Comparison of ENCODE assay signal across 9 mouse cellular contexts in the genomic region with DNA sequence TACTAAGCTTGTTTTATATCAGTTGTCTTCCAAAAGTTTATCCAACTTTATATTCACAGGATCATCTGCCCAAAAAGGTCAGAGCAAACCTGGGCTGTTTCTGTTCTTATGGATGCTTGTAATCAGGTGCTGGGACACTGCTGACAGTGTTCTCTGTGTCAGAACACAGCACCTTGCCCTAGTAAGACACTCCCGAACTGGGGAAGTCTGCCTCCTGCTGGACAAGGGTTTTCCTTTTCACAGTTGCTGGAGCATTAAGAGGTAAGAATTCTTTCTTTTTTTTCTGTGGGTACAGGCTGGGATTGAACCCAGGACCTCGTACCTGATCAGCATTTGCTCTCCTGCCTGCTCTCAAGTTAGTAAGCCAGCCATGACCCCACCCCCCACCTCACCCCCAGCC.
DNase-seq lines count a peak whose midpoint lies in the region; ATAC-seq and TF ChIP-seq lines count a peak whose summit lies in the region.
"Had no signal": no experiment of that assay in that cellular context is flagged by ENCODE, and none has a peak within 500 bp of the region (broad histone marks: within the 10 kb centered on the region; RNA-seq: fewer than 3 reads in every experiment).

No protein-coding gene starts in this region.

- intact Hi-C loops in left cerebral cortex, adult 2 months (cut with DNase I) = no loop called here
- intact Hi-C loops in left cerebral cortex, postnatal 14 days (cut with DNase I) = no loop called here
- intact Hi-C loops in left cerebral cortex, postnatal 10 days (cut with DNase I) = no loop called here

- peaks cover 36% of the 10 kb centered on the region for H3K36me3 ChIP-seq in heart, postnatal 0 days (replicated peaks; ENCODE audit: control insufficient read depth, insufficient read depth, low read length)
- peaks cover 21% of the 10 kb centered on the region for H3K36me3 ChIP-seq in limb, embryonic 10.5 days

- no peak overlapping the region for H3K4me3 ChIP-seq in left cerebral cortex, adult 2 months
- no peak overlapping the region for H3K4me3 ChIP-seq in heart, postnatal 0 days (ENCODE audit: low read depth, low read length)
- H3K4me3 ChIP-seq in limb, embryonic 10.5 days = no peak overlapping the region
- H3K4me3 ChIP-seq: limb, embryonic 12.5 days had no signal

- no peak for ATAC-seq in heart, postnatal 0 days (ENCODE audit: insufficient read depth, low read depth)

- 68% methylated on average over 2 of the region's 2 CpGs for WGBS in heart, postnatal 0 days
- WGBS in limb, embryonic 10.5 days = 69% methylated on average over 2 of the region's 2 CpGs

- no peak overlapping the region for H3K9ac ChIP-seq in heart, postnatal 0 days (replicated peaks; ENCODE audit: low read depth, low read length)
- H3K9ac ChIP-seq: limb, embryonic 12.5 days had no signal

- peak; percentile 21 to 44 for DNase-seq in cerebellum, adult 18-20 months
- no peak for DNase-seq in cerebellum, adult 8-10 months
- no peak for DNase-seq in left cerebral cortex, adult 2 months (ENCODE audit: extremely low spot score in 1 of 2, low spot score in 2 of 2)
- DNase-seq in left cerebral cortex, postnatal 14 days (ENCODE audit: low spot score in 2 of 2) = no peak
- DNase-seq in heart, postnatal 0 days (ENCODE audit: low spot score) = no peak
- DNase-seq in spleen, postnatal 10 days (ENCODE audit: low spot score in 2 of 2) = peak; percentile 76 to 87
- DNase-seq in limb, embryonic 10.5 days (ENCODE audit: low spot score) = no peak
- DNase-seq in left cerebral cortex, postnatal 10 days (ENCODE audit: extremely low spot score in 1 of 2, low spot score in 2 of 2) = no peak

- no peak overlapping the region for H3K4me2 ChIP-seq in heart, postnatal 0 days (ENCODE audit: low read depth, low read length)
- H3K4me2 ChIP-seq: limb, embryonic 12.5 days had no signal

- H3K4me1 ChIP-seq in heart, postnatal 0 days (ENCODE audit: control insufficient read depth, insufficient read depth) = peaks cover 14% of the 10 kb centered on the region; the same call in 1 of the 2 replicates
- H3K4me1 ChIP-seq in limb, embryonic 10.5 days = no peaks in the 10 kb centered on the region
- H3K4me1 ChIP-seq: limb, embryonic 12.5 days had no signal

- no peak overlapping the region for H3K27ac ChIP-seq in left cerebral cortex, adult 2 months
- H3K27ac ChIP-seq in heart, postnatal 0 days (ENCODE audit: low read depth) = no peak overlapping the region
- no peak overlapping the region for H3K27ac ChIP-seq in limb, embryonic 10.5 days
- H3K27ac ChIP-seq: limb, embryonic 12.5 days had no signal

- H3K9me3 ChIP-seq in heart, postnatal 0 days (replicated peaks; ENCODE audit: control insufficient read depth, low read length) = no peaks in the 10 kb centered on the region
- H3K9me3 ChIP-seq in limb, embryonic 10.5 days (replicated peaks) = no peaks in the 10 kb centered on the region
- H3K9me3 ChIP-seq: limb, embryonic 12.5 days had no signal

- peak; percentile 41 for TF ChIP-seq CTCF in left cerebral cortex, adult 2 months (IDR thresholded peaks at IDR 0.05)
- peak; percentile 38; the same call in 1 of the 2 replicates for TF ChIP-seq CTCF in heart, postnatal 0 days (IDR thresholded peaks at IDR 0.05; ENCODE audit: low read depth)

- TF ChIP-seq EP300 in heart, postnatal 0 days (IDR thresholded peaks at IDR 0.05; ENCODE audit: low read depth) = no peak

- H3K27me3 ChIP-seq in heart, postnatal 0 days (ENCODE audit: control insufficient read depth, insufficient read depth, low read length) = no peaks in the 10 kb centered on the region
- H3K27me3 ChIP-seq in limb, embryonic 10.5 days (ENCODE audit: low read depth, poor library complexity, severe bottlenecking) = no peaks in the 10 kb centered on the region
- H3K27me3 ChIP-seq: limb, embryonic 12.5 days had no signal

Comparison
In these comparisons a context has a peak if more than half of its experiments do, and no peak if none do; other contexts are left out.
1. DNase-seq: peak in cerebellum, adult 18-20 months (2 of 2) and spleen, postnatal 10 days (2 of 2); none in cerebellum, adult 8-10 months (single experiment), left cerebral cortex, adult 2 months (0 of 2), left cerebral cortex, postnatal 14 days (0 of 2), heart, postnatal 0 days (single experiment), limb, embryonic 10.5 days (single experiment) and left cerebral cortex, postnatal 10 days (0 of 2).